Mouse (Mus musculus) MN1 (cell line): ENCODE data around the gene Pik3r1.

ENCODE experiments used
- DNase-seq: peaks from one replicate; pipeline ENCODE4 v3.0.0-alpha.2; 2016; ENCODE audit warnings: low spot score

Pik3r1 gene

GRCm38 (mm10) chr13:101767809-101768629, at the start of gene Pik3r1:
TSS of gene Pik3r1 (minus strand) at chr13:101768217.
- peak; percentile 99 for DNase-seq

- no peak for DNase-seq
These were observed 45.4 kb upstream of the Pik3r1 start for GRCm38 (mm10) chr13:101813267-101813900.

GRCm38 (mm10) chr13:101812341-101812740, 44.3 kb upstream of the Pik3r1 start:
- peak; percentile 18 for DNase-seq

- peak; percentile 36 for DNase-seq
These were observed 43.9 kb upstream of the Pik3r1 start for GRCm38 (mm10) chr13:101811882-101812281.

- no peak for DNase-seq
These were observed 42.6 kb upstream of the Pik3r1 start for GRCm38 (mm10) chr13:101810667-101811066.

GRCm38 (mm10) chr13:101809796-101810195, 41.8 kb upstream of the Pik3r1 start:
- DNase-seq = no peak

GRCm38 (mm10) chr13:101805559-101806091, 37.6 kb upstream of the Pik3r1 start:
- no peak for DNase-seq

GRCm38 (mm10) chr13:101801372-101802186, 33.6 kb upstream of the Pik3r1 start:
- peak; percentile 95 for DNase-seq

- DNase-seq = peak; percentile 65
These were observed 32.9 kb upstream of the Pik3r1 start for GRCm38 (mm10) chr13:101800833-101801371.

- DNase-seq = no peak
These were observed 32.1 kb upstream of the Pik3r1 start for GRCm38 (mm10) chr13:101800021-101800596.

- no peak for DNase-seq
These were observed 31.3 kb upstream of the Pik3r1 start for GRCm38 (mm10) chr13:101799318-101799717.

GRCm38 (mm10) chr13:101798522-101798921, 30.5 kb upstream of the Pik3r1 start:
- DNase-seq = no peak

GRCm38 (mm10) chr13:101796983-101797382, 29.0 kb upstream of the Pik3r1 start:
- no peak for DNase-seq

GRCm38 (mm10) chr13:101785705-101786104, 17.7 kb upstream of the Pik3r1 start:
- no peak for DNase-seq

GRCm38 (mm10) chr13:101784651-101785289, 16.8 kb upstream of the Pik3r1 start:
- DNase-seq = no peak

GRCm38 (mm10) chr13:101779011-101779410, 11.0 kb upstream of the Pik3r1 start:
- no peak for DNase-seq

- DNase-seq = peak; percentile 41
These were observed 9.8 kb upstream of the Pik3r1 start for GRCm38 (mm10) chr13:101777851-101778250.

- DNase-seq = no peak
These were observed 3.1 kb upstream of the Pik3r1 start for GRCm38 (mm10) chr13:101771071-101771470.

- DNase-seq = no peak
These were observed 1.9 kb upstream of the Pik3r1 start for GRCm38 (mm10) chr13:101769955-101770354.

GRCm38 (mm10) chr13:101768630-101768991, 594 bp upstream of the Pik3r1 start:
- DNase-seq = peak; percentile 95
